Mouse (Mus musculus) neural tube, embryonic 15.5 days (tissue): ENCODE measurements around the gene Tcf21. TPM values are rescaled to one million over a fixed set of nuclear protein-coding genes. Genes with fewer than 3 reads are reported as not detected.

Source experiments
- polyA plus RNA-seq: library from polyadenylated mRNA; unstranded; fragments of >200 nt; fragmentation: Nextera tagmentation; extraction: Ambion mirVana; gene quantifications from 2 replicates; pipeline ENCODE4 v1.2.1, GENCODE M21; 2015

Gene Tcf21
- polyA plus RNA-seq, 1 experiment from 2014 or later = not detected

Other genes with a start within 250 kb of the Tcf21 start
- gene Slc2a12, start 175.2 kb downstream of the Tcf21 start, polyA plus RNA-seq = 1.1 and 1.4 TPM in 2 replicates
- gene Tbpl1, start 88.2 kb downstream of the Tcf21 start, polyA plus RNA-seq = 72.4 and 88.3 TPM in 2 replicates